Mouse (Mus musculus) stomach, embryonic 16.5 days (tissue): ENCODE measurements around the gene Dnajb3. TPM values are rescaled to one million over a fixed set of nuclear protein-coding genes. Genes with fewer than 3 reads are reported as not detected.
A peak's percentile ranks its signal among the peaks of the same experiment; 100 is the strongest.

ENCODE experiments used
- ATAC-seq: fragments of 200-750 bp; cut with Nextera tagmentation; 2 replicates; pipeline ENCODE4 v1.8.0; 2017; ENCODE audit warnings: moderate number of reproducible peaks, moderate TSS enrichment; ENCODE audit not compliant: insufficient read depth, low FRiP score
- H3K27ac ChIP-seq: fragments of 300-500 bp; sonication (generic); 2 replicates; pipeline ENCODE4 v1.5.1; 2014; ENCODE audit warnings: low read length
- H3K27me3 ChIP-seq: fragments of 300-500 bp; sonication (generic); 2 replicates; pipeline ENCODE4 v1.6.1; 2014; ENCODE audit warnings: low read length, control low read depth, mixed read lengths; ENCODE audit not compliant: control insufficient read depth, insufficient read depth
- H3K36me3 ChIP-seq: fragments of 300-500 bp; sonication (generic); 2 replicates; pipeline ENCODE4 v1.6.1; 2014; ENCODE audit warnings: low read length; ENCODE audit not compliant: control insufficient read depth, insufficient read depth
- H3K4me1 ChIP-seq: fragments of 300-500 bp; sonication (generic); 2 replicates; pipeline ENCODE4 v1.6.1; 2014; ENCODE audit warnings: low read length, control low read depth, mixed read lengths; ENCODE audit not compliant: control insufficient read depth, insufficient read depth
- H3K4me2 ChIP-seq: fragments of 300-500 bp; sonication (generic); 2 replicates; pipeline ENCODE4 v1.6.1; 2014; ENCODE audit warnings: low read depth, low read length, mixed read lengths
- H3K4me3 ChIP-seq: fragments of 300-500 bp; sonication (generic); replicated peaks from 2 replicates; pipeline ENCODE4 v1.5.1; 2014; ENCODE audit warnings: mild to moderate bottlenecking, low read length
- H3K9ac ChIP-seq: fragments of 300-500 bp; sonication (generic); 2 replicates; pipeline ENCODE4 v1.6.1; 2014; ENCODE audit warnings: low read length
- H3K9me3 ChIP-seq: fragments of 300-500 bp; sonication (generic); replicated peaks from 2 replicates; pipeline ENCODE4 v1.6.1; 2016; ENCODE audit warnings: low read length, control low read depth; ENCODE audit not compliant: control insufficient read depth
- WGBS: fragments of 180-500 bp; shearing (Covaris S2); extraction: QIAGEN DNeasy Blood & Tissue Kit; methylation state at CpG from one replicate; pipeline ENCODE4 v1.1.7; 2014; 5-methylcytosine and 5-hydroxymethylcytosine counted together
- polyA plus RNA-seq: library from polyadenylated mRNA; unstranded; fragments of >200 nt; fragmentation: Nextera tagmentation; extraction: Ambion mirVana; gene quantifications from 2 replicates; pipeline ENCODE4 v1.2.1, GENCODE M21; 2015

Dnajb3 gene
- polyA plus RNA-seq, 1 experiment from 2014 or later: 7.6 TPM

GRCm38 (mm10) chr1:88245881-88246280 lies 40.3 kb upstream of the Dnajb3 start:
- ATAC-seq: no peak
- H3K9me3 ChIP-seq: peaks cover 31% of the 10 kb centered on the region
- H3K27ac ChIP-seq: no peak overlapping the region
- WGBS: 76% methylated on average over 6 of the region's 6 CpGs
- H3K4me3 ChIP-seq: no peak overlapping the region
- H3K36me3 ChIP-seq: no peaks in the 10 kb centered on the region
- H3K4me2 ChIP-seq: no peak overlapping the region
- no peaks in the 10 kb centered on the region for H3K4me1 ChIP-seq
- H3K9ac ChIP-seq: no peak overlapping the region
- no peaks in the 10 kb centered on the region for H3K27me3 ChIP-seq

- WGBS: 62% methylated on average over 5 of the region's 5 CpGs
- Histone ChIP-seq H3K27me3 (no peaks in the 10 kb centered on the region), H3K27ac (no peak overlapping the region), H3K4me1 (no peaks in the 10 kb centered on the region), H3K9ac (no peak overlapping the region), H3K36me3 (no peaks in the 10 kb centered on the region), H3K4me2 (no peak overlapping the region), H3K4me3 (no peak overlapping the region), H3K9me3 (peaks cover 37% of the 10 kb centered on the region)
- no peak for ATAC-seq
Observed at GRCm38 (mm10) chr1:88243861-88244260, 38.3 kb upstream of the Dnajb3 start.

GRCm38 (mm10) chr1:88240579-88240978 lies 35.0 kb upstream of the Dnajb3 start:
- WGBS: 68% methylated on average over 4 of the region's 4 CpGs
- ATAC-seq: no peak
- Histone ChIP-seq H3K9me3 (peaks cover 50% of the 10 kb centered on the region), H3K36me3 (no peaks in the 10 kb centered on the region), H3K27me3 (no peaks in the 10 kb centered on the region), H3K27ac (no peak overlapping the region), H3K4me2 (no peak overlapping the region), H3K9ac (no peak overlapping the region), H3K4me1 (no peaks in the 10 kb centered on the region), H3K4me3 (no peak overlapping the region)

- ATAC-seq: no peak
- no peaks in the 10 kb centered on the region for H3K27me3 ChIP-seq
- H3K4me3 ChIP-seq: no peak overlapping the region
- H3K9me3 ChIP-seq: peaks cover 55% of the 10 kb centered on the region
- no peak overlapping the region for H3K9ac ChIP-seq
- 72% methylated on average over 5 of the region's 5 CpGs for WGBS
- H3K4me2 ChIP-seq: no peak overlapping the region
- no peaks in the 10 kb centered on the region for H3K36me3 ChIP-seq
- H3K4me1 ChIP-seq: no peaks in the 10 kb centered on the region
- H3K27ac ChIP-seq: no peak overlapping the region
Observed at GRCm38 (mm10) chr1:88240072-88240471, 34.5 kb upstream of the Dnajb3 start.

GRCm38 (mm10) chr1:88238771-88239170 lies 33.2 kb upstream of the Dnajb3 start:
- Histone ChIP-seq H3K9ac (no peak overlapping the region), H3K9me3 (peaks cover 66% of the 10 kb centered on the region), H3K36me3 (no peaks in the 10 kb centered on the region), H3K4me2 (no peak overlapping the region), H3K27me3 (no peaks in the 10 kb centered on the region), H3K4me3 (no peak overlapping the region), H3K4me1 (no peaks in the 10 kb centered on the region), H3K27ac (no peak overlapping the region)
- peak; percentile 7; the same call in 1 of the 2 replicates for ATAC-seq
- WGBS: 74% methylated on average over 6 of the region's 6 CpGs

- H3K9me3 ChIP-seq: peaks cover 74% of the 10 kb centered on the region
- ATAC-seq: no peak
- WGBS: 72% methylated on average over 5 of the region's 5 CpGs
Observed at GRCm38 (mm10) chr1:88237311-88237710, 31.7 kb upstream of the Dnajb3 start.

GRCm38 (mm10) chr1:88235894-88236415 lies 30.4 kb upstream of the Dnajb3 start:
- H3K4me1 ChIP-seq: no peaks in the 10 kb centered on the region
- H3K4me3 ChIP-seq: no peak overlapping the region
- WGBS: 61% methylated on average over 4 of the region's 4 CpGs
- H3K36me3 ChIP-seq: no peaks in the 10 kb centered on the region
- no peak overlapping the region for H3K9ac ChIP-seq
- H3K27ac ChIP-seq: no peak overlapping the region
- peaks cover 85% of the 10 kb centered on the region for H3K9me3 ChIP-seq
- no peak for ATAC-seq
- no peaks in the 10 kb centered on the region for H3K27me3 ChIP-seq
- no peak overlapping the region for H3K4me2 ChIP-seq

More at GRCm38 (mm10) chr1:88237311-88237710, 31.7 kb upstream of the Dnajb3 start:
- Histone ChIP-seq H3K36me3 (no peaks in the 10 kb centered on the region), H3K27me3 (no peaks in the 10 kb centered on the region), H3K27ac (no peak overlapping the region), H3K4me2 (no peak overlapping the region), H3K4me1 (no peaks in the 10 kb centered on the region), H3K4me3 (no peak overlapping the region), H3K9ac (no peak overlapping the region)

GRCm38 (mm10) chr1:88235046-88235893 lies 29.7 kb upstream of the Dnajb3 start:
- H3K9me3 ChIP-seq: peaks cover 83% of the 10 kb centered on the region

GRCm38 (mm10) chr1:88234646-88235045 lies 29.1 kb upstream of the Dnajb3 start:
- no peak overlapping the region for H3K4me3 ChIP-seq
- no peak overlapping the region for H3K9ac ChIP-seq
- H3K9me3 ChIP-seq: peaks cover 83% of the 10 kb centered on the region
- H3K36me3 ChIP-seq: no peaks in the 10 kb centered on the region
- H3K4me1 ChIP-seq: no peaks in the 10 kb centered on the region
- no peak overlapping the region for H3K27ac ChIP-seq
- H3K27me3 ChIP-seq: no peaks in the 10 kb centered on the region
- H3K4me2 ChIP-seq: no peak overlapping the region
- 42% methylated on average over 5 of the region's 5 CpGs for WGBS
- ATAC-seq: no peak

More at GRCm38 (mm10) chr1:88235046-88235893, 29.7 kb upstream of the Dnajb3 start:
- Histone ChIP-seq H3K4me1 (no peaks in the 10 kb centered on the region), H3K36me3 (no peaks in the 10 kb centered on the region), H3K27me3 (no peaks in the 10 kb centered on the region), H3K9ac (no peak overlapping the region), H3K4me3 (no peak overlapping the region), H3K4me2 (no peak overlapping the region), H3K27ac (no peak overlapping the region)
- 61% methylated on average over 11 of the region's 11 CpGs for WGBS
- ATAC-seq: 0 out of 2 replicates have a peak, but pooled peaks have one; percentile 5
